Mouse (Mus musculus) forebrain, embryonic 13.5 days (tissue): ENCODE results near the gene Shld1. TPM values are rescaled to one million over a fixed set of nuclear protein-coding genes. Genes with fewer than 3 reads are reported as not detected.

Experiments used
- ATAC-seq: fragments of 200-750 bp; cut with Nextera tagmentation; 2 replicates; pipeline ENCODE4 v1.8.0; 2017
- H3K27ac ChIP-seq: fragments of 300-500 bp; sonication (generic); 2 replicates; pipeline ENCODE4 v1.5.1; 2015; ENCODE audit warnings: inconsistent platforms, mild to moderate bottlenecking, moderate library complexity
- H3K27me3 ChIP-seq: fragments of 300-500 bp; sonication (generic); 2 replicates; pipeline ENCODE4 v1.6.1; 2015; ENCODE audit warnings: mild to moderate bottlenecking, inconsistent platforms
- H3K36me3 ChIP-seq: fragments of 300-500 bp; sonication (generic); 2 replicates; pipeline ENCODE4 v1.6.1; 2015; ENCODE audit warnings: mild to moderate bottlenecking, inconsistent platforms; ENCODE audit not compliant: poor library complexity, severe bottlenecking
- H3K4me1 ChIP-seq: fragments of 300-500 bp; sonication (generic); 2 replicates; pipeline ENCODE4 v1.6.1; 2015; ENCODE audit warnings: inconsistent platforms
- H3K4me2 ChIP-seq: fragments of 300-500 bp; sonication (generic); 2 replicates; pipeline ENCODE4 v1.6.1; 2015; ENCODE audit warnings: inconsistent platforms, mild to moderate bottlenecking, moderate library complexity
- H3K4me3 ChIP-seq: fragments of 300-500 bp; sonication (generic); 2 replicates; pipeline ENCODE4 v1.5.1; 2015; ENCODE audit warnings: mild to moderate bottlenecking, inconsistent platforms
- H3K9ac ChIP-seq: fragments of 300-500 bp; sonication (generic); 2 replicates; pipeline ENCODE4 v1.6.1; 2015; ENCODE audit warnings: mild to moderate bottlenecking, inconsistent platforms
- H3K9me3 ChIP-seq: fragments of 300-500 bp; sonication (generic); replicated peaks from 2 replicates; pipeline ENCODE4 v1.6.1; 2016; ENCODE audit warnings: inconsistent platforms
- WGBS: fragments of 180-500 bp; shearing (Covaris S2); methylation state at CpG from one replicate; pipeline ENCODE4 v1.1.7; 2015; 5-methylcytosine and 5-hydroxymethylcytosine counted together
- polyA plus RNA-seq: library from polyadenylated mRNA; unstranded; fragments of >200 nt; fragmentation: Nextera tagmentation; extraction: Ambion mirVana; gene quantifications from 2 replicates; pipeline ENCODE4 v1.2.1, GENCODE M21; 2015

Gene Shld1
- polyA plus RNA-seq, result 21.7 and 23.6 TPM in 2 replicates

DNA sequence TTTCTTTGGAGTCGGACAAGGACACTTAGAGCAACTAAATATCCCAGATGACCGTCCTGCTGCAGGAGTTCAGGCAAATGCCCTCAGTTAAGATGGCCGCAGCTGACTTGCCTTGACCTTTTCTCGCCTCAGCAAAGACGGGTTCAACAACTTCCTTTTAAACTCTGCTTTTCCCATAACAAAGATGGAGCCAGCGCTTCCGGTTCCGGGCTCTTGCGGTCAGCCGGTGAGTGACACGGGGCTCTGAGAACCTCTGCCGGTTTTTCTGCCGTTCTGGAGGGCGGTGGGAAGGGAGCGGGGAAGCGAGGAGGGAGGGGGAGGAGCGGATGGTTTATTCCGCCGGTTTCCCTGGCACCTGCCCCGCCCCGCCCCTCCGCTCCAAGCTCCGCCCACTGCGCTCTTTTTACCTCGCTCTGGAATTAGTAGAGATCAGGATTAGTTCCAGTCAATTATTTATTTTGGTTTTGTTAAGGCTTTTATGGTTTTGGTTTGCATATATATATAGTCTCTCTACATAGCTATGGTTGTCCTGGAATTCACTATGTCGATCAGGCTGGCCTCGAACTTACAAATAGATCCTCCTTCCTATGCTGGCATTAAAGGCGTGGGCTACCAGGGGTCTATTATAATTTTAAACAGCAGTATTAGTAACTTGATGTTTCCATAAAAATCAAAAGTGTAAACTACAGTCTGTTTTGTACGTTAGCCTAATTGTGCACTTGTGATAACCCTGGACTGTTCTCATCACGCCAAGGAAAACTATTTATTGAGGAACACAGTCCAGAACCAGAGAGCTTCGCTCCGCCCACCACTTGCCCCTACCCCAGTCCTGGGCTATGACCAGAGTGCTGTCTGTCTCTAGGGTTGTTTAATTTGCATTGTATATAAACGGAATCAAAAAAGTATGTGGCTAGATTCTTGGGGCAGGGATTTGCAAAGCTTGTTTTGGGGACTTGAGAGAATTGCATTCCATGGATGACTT is at the start of gene Shld1:
Gene Shld1, plus strand, starts transcription at position 176 of the 982 bp plus-strand sequence.
- peak; percentile 94 for ATAC-seq
- H3K36me3 ChIP-seq, result no peaks in the 10 kb centered on the region
- H3K4me1 ChIP-seq, result peaks cover 9% of the 10 kb centered on the region; the same call in 1 of the 2 replicates
- peak within 1 kb of the TSS; percentile 61 for H3K9ac ChIP-seq
- H3K4me2 ChIP-seq, result peak within 1 kb of the TSS; percentile 56
- no peaks in the 10 kb centered on the region for H3K9me3 ChIP-seq
- peak within 1 kb of the TSS; percentile 51 for H3K4me3 ChIP-seq
- WGBS, result 9% methylated on average over 33 of the region's 33 CpGs
- H3K27ac ChIP-seq, result peak within 1 kb of the TSS; percentile 68
- no peaks in the 10 kb centered on the region for H3K27me3 ChIP-seq

DNA sequence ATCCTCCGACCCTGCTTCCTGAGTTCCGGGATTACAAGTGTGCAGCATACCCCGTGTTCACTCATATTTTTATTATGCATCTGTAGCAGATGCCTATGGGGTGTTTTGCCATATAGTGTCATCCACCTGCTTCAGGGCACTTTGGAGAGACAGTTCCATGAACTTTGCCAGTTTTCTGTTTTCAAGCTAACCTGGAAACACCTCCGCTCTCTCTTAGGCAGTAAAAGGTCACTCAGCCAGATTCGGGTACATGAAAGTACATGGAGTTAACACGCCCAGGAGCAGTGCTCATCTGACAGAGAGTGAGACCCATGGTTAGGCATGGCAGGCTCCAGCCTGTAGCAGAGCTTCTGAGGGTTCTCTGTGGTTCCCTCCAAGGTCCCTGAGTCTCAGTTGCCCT is 48.4 kb upstream of the Shld1 start:
- Histone ChIP-seq H3K27me3 (no peaks in the 10 kb centered on the region), H3K4me3 (no peak overlapping the region), H3K4me1 (no peaks in the 10 kb centered on the region), H3K9ac (no peak overlapping the region), H3K4me2 (no peak overlapping the region), H3K27ac (no peak overlapping the region), H3K36me3 (no peaks in the 10 kb centered on the region), H3K9me3 (no peaks in the 10 kb centered on the region)
- ATAC-seq, result no peak
- WGBS, result 91% methylated on average over 6 of the region's 6 CpGs

- no peaks in the 10 kb centered on the region for H3K9me3 ChIP-seq
- no peaks in the 10 kb centered on the region for H3K36me3 ChIP-seq
- H3K4me1 ChIP-seq, result no peaks in the 10 kb centered on the region
- H3K27me3 ChIP-seq, result no peaks in the 10 kb centered on the region
- ATAC-seq, result no peak
- H3K4me2 ChIP-seq, result no peak overlapping the region
- no peak overlapping the region for H3K4me3 ChIP-seq
- H3K27ac ChIP-seq, result no peak overlapping the region
- H3K9ac ChIP-seq, result no peak overlapping the region
- WGBS, result 90% methylated on average over 7 of the region's 7 CpGs
Observed at GRCm38 (mm10) chr2:132639337-132639736, 47.4 kb upstream of the Shld1 start.

GRCm38 (mm10) chr2:132641196-132641595 is 45.5 kb upstream of the Shld1 start:
- Histone ChIP-seq H3K27me3 (no peaks in the 10 kb centered on the region), H3K4me3 (no peak overlapping the region), H3K27ac (no peak overlapping the region), H3K36me3 (no peaks in the 10 kb centered on the region), H3K4me1 (no peaks in the 10 kb centered on the region), H3K4me2 (no peak overlapping the region), H3K9me3 (no peaks in the 10 kb centered on the region), H3K9ac (no peak overlapping the region)
- no peak for ATAC-seq
- 68% methylated on average over 3 of the region's 3 CpGs for WGBS

DNA sequence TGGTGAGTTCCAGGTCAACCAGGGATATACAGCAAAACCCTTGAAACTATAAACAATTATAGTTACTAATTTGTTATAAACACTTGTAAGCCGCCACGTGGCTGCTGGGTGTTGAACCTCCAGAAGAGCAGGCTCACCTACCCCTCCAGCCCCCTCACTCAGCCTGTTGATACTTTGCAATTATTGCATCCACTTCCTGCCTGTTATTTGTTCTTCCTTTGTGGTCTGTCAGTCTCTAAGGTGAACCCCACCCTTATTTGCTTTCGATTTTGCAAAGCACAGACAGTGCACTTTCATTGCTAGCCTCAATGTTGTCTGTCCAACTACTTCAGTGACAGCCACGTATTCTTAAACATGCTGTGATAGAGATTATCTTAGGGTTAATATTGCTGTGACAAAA is 43.6 kb upstream of the Shld1 start:
- no peaks in the 10 kb centered on the region for H3K36me3 ChIP-seq
- H3K9ac ChIP-seq, result no peak overlapping the region
- no peaks in the 10 kb centered on the region for H3K4me1 ChIP-seq
- no peaks in the 10 kb centered on the region for H3K27me3 ChIP-seq
- no peaks in the 10 kb centered on the region for H3K9me3 ChIP-seq
- ATAC-seq, result no peak
- no peak overlapping the region for H3K4me2 ChIP-seq
- 82% methylated on average over 4 of the region's 4 CpGs for WGBS
- H3K4me3 ChIP-seq, result no peak overlapping the region
- H3K27ac ChIP-seq, result no peak overlapping the region

DNA sequence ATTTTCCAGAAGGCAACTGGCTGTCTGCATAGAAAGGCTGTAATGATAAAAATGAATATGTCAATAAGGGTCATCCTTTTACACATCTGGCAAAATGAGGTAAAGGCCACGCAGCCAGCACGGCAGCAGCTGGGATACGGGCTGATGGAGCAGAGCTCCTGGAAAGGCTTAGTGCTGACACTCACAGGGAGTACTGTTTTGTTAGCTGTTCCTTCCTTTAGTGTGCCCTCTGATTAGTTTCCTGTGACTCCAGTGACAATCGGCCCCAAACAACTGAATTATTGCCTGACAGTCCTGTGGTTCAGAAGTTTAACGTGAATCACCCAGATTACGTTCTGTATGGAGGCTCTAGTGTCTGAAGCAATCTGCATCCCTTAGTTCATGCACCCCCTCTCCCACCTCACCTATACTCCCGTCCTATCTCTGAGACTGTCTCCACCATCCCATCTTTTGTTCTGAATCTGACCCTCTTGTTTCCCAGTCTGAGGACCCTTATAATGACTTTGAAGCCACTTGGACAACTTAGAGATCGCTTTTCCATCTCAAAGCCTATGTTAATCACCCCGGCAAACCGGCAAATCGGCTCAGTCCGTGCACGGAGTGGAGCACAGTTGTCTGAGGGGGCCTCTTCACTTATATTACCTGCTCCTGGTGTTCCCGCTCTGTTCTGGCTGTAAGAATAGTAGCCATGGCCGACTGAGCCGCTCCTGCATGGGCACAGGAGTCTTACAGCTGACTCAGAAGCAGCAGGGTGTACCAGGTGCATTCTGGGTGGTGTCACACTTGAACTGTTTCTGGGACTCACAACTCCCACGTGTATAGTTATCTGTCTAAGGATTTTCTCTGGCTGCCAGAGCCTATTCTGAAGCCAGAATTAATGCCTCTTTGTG is 39.6 kb upstream of the Shld1 start:
- Histone ChIP-seq H3K36me3 (no peaks in the 10 kb centered on the region), H3K9ac (no peak overlapping the region), H3K27me3 (no peaks in the 10 kb centered on the region), H3K4me2 (no peak overlapping the region), H3K4me1 (no peaks in the 10 kb centered on the region), H3K4me3 (no peak overlapping the region), H3K27ac (no peak overlapping the region), H3K9me3 (no peaks in the 10 kb centered on the region)
- no peak for ATAC-seq
- 78% methylated on average over 17 of the region's 17 CpGs for WGBS

DNA sequence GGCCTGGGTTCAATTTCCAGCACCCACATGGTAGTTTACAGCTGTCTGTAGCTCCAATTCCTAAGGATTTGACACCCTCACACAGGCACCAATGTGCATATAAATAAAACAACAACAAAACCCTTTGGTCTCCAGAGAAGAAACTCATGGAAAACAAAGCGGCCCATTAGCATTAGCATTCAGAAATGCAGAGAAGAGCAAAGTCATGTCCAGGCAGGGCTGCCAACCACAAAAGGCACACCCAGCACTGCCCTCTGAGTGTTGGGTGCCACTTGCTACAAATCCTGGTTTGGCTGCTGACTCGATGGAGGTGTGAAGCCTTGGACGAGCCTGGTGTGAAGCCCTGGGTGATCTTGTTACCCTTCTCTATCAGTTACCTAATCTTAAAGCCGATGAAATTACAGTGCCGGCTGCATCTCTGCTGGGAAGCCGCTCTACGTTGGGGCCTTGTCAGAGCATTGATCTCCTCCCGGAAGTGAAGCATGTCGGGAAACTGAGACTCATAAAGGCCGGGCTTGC is 37.3 kb upstream of the Shld1 start:
- no peak for ATAC-seq
- 92% methylated on average over 10 of the region's 10 CpGs for WGBS

DNA sequence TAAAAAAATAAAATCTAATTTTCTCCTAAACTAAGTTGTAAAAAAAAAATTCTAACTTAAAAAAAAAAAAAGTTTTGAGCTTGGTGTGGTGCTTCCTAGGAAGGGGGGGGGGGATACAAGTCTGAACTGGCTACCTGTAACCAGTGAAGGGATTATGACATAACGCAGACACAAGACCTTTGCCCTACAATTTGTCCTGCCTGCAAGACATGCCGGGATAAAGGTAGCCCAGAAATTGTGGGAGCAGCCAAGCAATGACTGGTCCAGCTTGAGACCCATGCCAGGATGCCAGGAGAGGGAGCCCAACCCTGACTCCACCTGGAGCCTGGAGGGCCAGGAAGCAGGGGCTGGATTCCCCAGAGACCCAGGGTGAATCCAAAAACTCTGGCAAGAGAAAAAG is 36.2 kb upstream of the Shld1 start:
- Histone ChIP-seq H3K9me3 (no peaks in the 10 kb centered on the region), H3K4me3 (no peak overlapping the region), H3K9ac (no peak overlapping the region), H3K36me3 (no peaks in the 10 kb centered on the region), H3K4me1 (0 out of 2 replicates have a peak, but pooled peaks cover 5% of the 10 kb centered on the region), H3K27ac (no peak overlapping the region), H3K27me3 (no peaks in the 10 kb centered on the region), H3K4me2 (no peak overlapping the region)
- 84% methylated on average over 2 of the region's 2 CpGs for WGBS
- no peak for ATAC-seq

More for the DNA sequence above, 37.3 kb upstream of the Shld1 start:
- Histone ChIP-seq H3K4me1 (0 out of 2 replicates have a peak, but pooled peaks cover 5% of the 10 kb centered on the region), H3K4me3 (no peak overlapping the region), H3K9me3 (no peaks in the 10 kb centered on the region), H3K27me3 (no peaks in the 10 kb centered on the region), H3K27ac (no peak overlapping the region), H3K36me3 (no peaks in the 10 kb centered on the region), H3K4me2 (no peak overlapping the region), H3K9ac (no peak overlapping the region)

GRCm38 (mm10) chr2:132652476-132652875 is 34.3 kb upstream of the Shld1 start:
- Histone ChIP-seq H3K4me1 (0 out of 2 replicates have a peak, but pooled peaks cover 5% of the 10 kb centered on the region), H3K9ac (0 out of 2 replicates have a peak overlapping the region, but pooled peaks have one; percentile 5), H3K4me3 (no peak overlapping the region), H3K27ac (no peak overlapping the region), H3K36me3 (no peaks in the 10 kb centered on the region), H3K4me2 (no peak overlapping the region), H3K27me3 (no peaks in the 10 kb centered on the region), H3K9me3 (no peaks in the 10 kb centered on the region)
- 66% methylated on average over 10 of the region's 10 CpGs for WGBS
- ATAC-seq, result no peak

DNA sequence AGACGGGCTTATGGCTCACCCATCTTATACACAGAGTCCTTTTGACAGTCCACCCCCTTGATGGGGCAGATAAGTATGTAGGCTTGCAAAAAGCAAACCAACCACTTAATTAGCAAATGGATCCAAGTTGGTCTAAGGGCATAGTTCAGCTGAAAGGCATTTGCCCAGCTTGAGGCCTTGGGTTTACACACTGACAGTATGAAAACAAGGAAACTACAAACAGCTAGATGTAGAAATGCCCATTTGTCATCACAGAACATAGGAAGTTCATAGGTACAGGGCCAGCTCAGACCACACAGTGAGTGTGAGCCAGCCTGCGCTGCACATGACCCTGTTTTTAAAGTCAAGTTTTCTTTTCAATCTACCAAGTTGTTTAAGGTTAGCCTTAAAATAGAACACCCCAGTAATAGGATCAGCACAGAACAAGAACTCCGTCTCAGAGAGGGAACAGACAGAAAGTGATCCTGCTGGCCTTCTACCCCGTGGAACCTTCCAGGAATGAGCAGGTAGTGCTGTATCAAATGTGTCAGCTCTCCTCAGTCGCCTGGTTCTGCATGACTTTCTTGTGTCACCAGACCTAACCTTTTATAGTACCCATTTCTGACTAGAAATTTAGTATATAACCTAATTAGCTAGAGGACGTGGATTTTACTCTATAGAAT is 31.8 kb upstream of the Shld1 start:
- no peak overlapping the region for H3K4me2 ChIP-seq
- H3K27ac ChIP-seq, result no peak overlapping the region
- H3K9ac ChIP-seq, result no peak overlapping the region
- ATAC-seq, result no peak
- H3K9me3 ChIP-seq, result no peaks in the 10 kb centered on the region
- H3K4me3 ChIP-seq, result no peak overlapping the region
- 0 out of 2 replicates have a peak, but pooled peaks cover 5% of the 10 kb centered on the region for H3K4me1 ChIP-seq
- WGBS, result 82% methylated on average over 6 of the region's 6 CpGs
- no peaks in the 10 kb centered on the region for H3K36me3 ChIP-seq
- H3K27me3 ChIP-seq, result no peaks in the 10 kb centered on the region

DNA sequence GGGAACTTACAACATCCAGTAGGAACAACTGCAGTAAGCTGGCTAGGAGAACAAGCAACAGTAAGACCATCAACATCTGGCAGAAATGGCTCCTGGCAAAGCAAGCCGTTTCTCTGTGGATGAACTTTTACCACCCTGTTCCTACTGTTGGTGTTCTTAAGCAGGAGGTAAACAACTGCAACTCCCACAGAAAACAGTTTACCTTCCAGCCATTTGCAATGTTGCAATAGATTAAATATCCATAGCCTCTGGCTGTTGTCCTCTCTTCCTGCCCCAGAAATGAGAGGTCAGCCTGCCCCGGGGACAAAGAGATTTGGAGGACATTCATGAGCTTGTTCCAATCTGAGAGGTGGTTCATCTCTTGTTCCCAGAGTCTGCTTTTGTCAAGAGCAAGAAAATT is 29.5 kb upstream of the Shld1 start:
- Histone ChIP-seq H3K9ac (no peak overlapping the region), H3K27me3 (no peaks in the 10 kb centered on the region), H3K4me3 (no peak overlapping the region), H3K27ac (no peak overlapping the region), H3K4me1 (0 out of 2 replicates have a peak, but pooled peaks cover 5% of the 10 kb centered on the region), H3K36me3 (no peaks in the 10 kb centered on the region), H3K4me2 (no peak overlapping the region), H3K9me3 (no peaks in the 10 kb centered on the region)
- ATAC-seq, result no peak
- WGBS, result 83% methylated on average over 2 of the region's 2 CpGs
